Mouse (Mus musculus): ENCODE data around the gene Ddc.

Ddc gene

GRCm38 (mm10) chr11:11822181-11823095 lies 75.5 kb downstream of the Ddc start:
- peak; percentile 59 for DNase-seq

- DNase-seq: peak; percentile 75
These were observed 76.5 kb downstream of the Ddc start for GRCm38 (mm10) chr11:11821387-11821975.

- no peak for DNase-seq
These were observed 77.2 kb downstream of the Ddc start for GRCm38 (mm10) chr11:11820737-11821136.

- DNase-seq: peak; percentile 84
These were observed 77.7 kb downstream of the Ddc start for GRCm38 (mm10) chr11:11820251-11820650.

GRCm38 (mm10) chr11:11819206-11819605 lies 78.7 kb downstream of the Ddc start:
- no peak for DNase-seq

GRCm38 (mm10) chr11:11818797-11819196 lies 79.1 kb downstream of the Ddc start:
- no peak for DNase-seq

- DNase-seq: no peak
These were observed 82.2 kb downstream of the Ddc start for GRCm38 (mm10) chr11:11815737-11816136.

GRCm38 (mm10) chr11:11811906-11812480 lies 86.0 kb downstream of the Ddc start:
- DNase-seq: peak; percentile 87

- no peak for DNase-seq
These were observed 88.4 kb downstream of the Ddc start for GRCm38 (mm10) chr11:11809404-11810175.

GRCm38 (mm10) chr11:11808820-11809403 lies 89.0 kb downstream of the Ddc start, which contains the start of gene Fignl1:
TSS of gene Fignl1 (minus strand) at chr11:11808962.
- DNase-seq: peak; percentile 97

GRCm38 (mm10) chr11:11808035-11808819 lies 89.7 kb downstream of the Ddc start:
- DNase-seq: no peak

- no peak for DNase-seq
These were observed 92.0 kb downstream of the Ddc start for GRCm38 (mm10) chr11:11805951-11806350.

- DNase-seq: no peak
These were observed 93.5 kb downstream of the Ddc start for GRCm38 (mm10) chr11:11804421-11804820.

- no peak for DNase-seq
These were observed 96.9 kb downstream of the Ddc start for GRCm38 (mm10) chr11:11801067-11801466.

- no peak for DNase-seq
These were observed 97.6 kb downstream of the Ddc start for GRCm38 (mm10) chr11:11800304-11800703.

- DNase-seq: no peak
These were observed 99.3 kb downstream of the Ddc start for GRCm38 (mm10) chr11:11798690-11799089.

- no peak for DNase-seq
These were observed 103.3 kb downstream of the Ddc start for GRCm38 (mm10) chr11:11794626-11795025.

GRCm38 (mm10) chr11:11788521-11788974 lies 109.4 kb downstream of the Ddc start:
- DNase-seq: peak; percentile 87

GRCm38 (mm10) chr11:11785457-11785856 lies 112.5 kb downstream of the Ddc start:
- no peak for DNase-seq

- no peak for DNase-seq
These were observed 116.2 kb downstream of the Ddc start for GRCm38 (mm10) chr11:11781728-11782127.

- DNase-seq: no peak
These were observed 119.6 kb downstream of the Ddc start for GRCm38 (mm10) chr11:11778345-11778744.

- DNase-seq: no peak
These were observed 120.1 kb downstream of the Ddc start for GRCm38 (mm10) chr11:11777796-11778195.

Data from kidney, postnatal 10 days (tissue).